Mouse (Mus musculus) brain, embryonic 14.5 days (tissue): ENCODE measurements around the gene Troap.

ENCODE experiments used
- CTCF ChIP-seq: fragments of 200-500 bp; IDR thresholded peaks from 2 replicates; pipeline ENCODE4 v1.5.1; 2012; ENCODE audit warnings: inconsistent platforms, mild to moderate bottlenecking, moderate library complexity, borderline replicate concordance; ENCODE audit not compliant: insufficient read depth, insufficient read length; ENCODE audit errors: extremely low read depth
- POLR2A ChIP-seq: fragments of 200-500 bp; IDR thresholded peaks from 2 replicates; pipeline ENCODE4 v1.6.1; 2012; ENCODE audit warnings: mild to moderate bottlenecking, inconsistent platforms, borderline replicate concordance; ENCODE audit not compliant: poor library complexity, insufficient read depth, insufficient read length, severe bottlenecking; ENCODE audit errors: extremely low read depth

GRCm38 (mm10) chr15:99039306-99039705 is 35.1 kb upstream of the Troap start:
- no peak for TF ChIP-seq POLR2A
- no peak for TF ChIP-seq CTCF
